Mouse (Mus musculus) limb, embryonic 10.5 days (tissue): ENCODE measurements around the gene Arfgef3. TPM values are rescaled to one million over a fixed set of nuclear protein-coding genes. Genes with fewer than 3 reads are reported as not detected.

Experiments
- DNase-seq: peaks from one replicate; pipeline ENCODE4 v3.0.0-alpha.2; 2017; ENCODE audit warnings: low spot score
- H3K27ac ChIP-seq: fragments of 300-500 bp; sonication (generic); 2 replicates; pipeline ENCODE4 v1.5.1; 2016; ENCODE audit warnings: mild to moderate bottlenecking
- H3K27me3 ChIP-seq: fragments of 300-500 bp; sonication (generic); 2 replicates; pipeline ENCODE4 v1.6.1; 2016; ENCODE audit warnings: low read depth, mild to moderate bottlenecking; ENCODE audit not compliant: poor library complexity, severe bottlenecking
- H3K36me3 ChIP-seq: fragments of 300-500 bp; sonication (generic); 2 replicates; pipeline ENCODE4 v1.6.1; 2016; ENCODE audit warnings: mild to moderate bottlenecking, moderate library complexity
- H3K4me1 ChIP-seq: fragments of 300-500 bp; sonication (generic); 2 replicates; pipeline ENCODE4 v1.6.1; 2016
- H3K4me3 ChIP-seq: fragments of 300-500 bp; sonication (generic); 2 replicates; pipeline ENCODE4 v1.5.1; 2016; ENCODE audit warnings: mild to moderate bottlenecking, moderate library complexity
- H3K9me3 ChIP-seq: fragments of 300-500 bp; sonication (generic); replicated peaks from 2 replicates; pipeline ENCODE4 v1.6.1; 2016; ENCODE audit warnings: mild to moderate bottlenecking
- WGBS: fragments of 180-500 bp; shearing (Covaris S2); methylation state at CpG from one replicate; pipeline ENCODE4 v1.1.7; 2016; 5-methylcytosine and 5-hydroxymethylcytosine counted together
- polyA plus RNA-seq: library from polyadenylated mRNA; unstranded; fragments of >200 nt; fragmentation: Nextera tagmentation; extraction: Ambion mirVana; gene quantifications from 2 replicates; pipeline ENCODE4 v1.2.1, GENCODE M21; 2016

Arfgef3 gene
- polyA plus RNA-seq, result 0.08 and 0.11 TPM in 2 replicates

DNA sequence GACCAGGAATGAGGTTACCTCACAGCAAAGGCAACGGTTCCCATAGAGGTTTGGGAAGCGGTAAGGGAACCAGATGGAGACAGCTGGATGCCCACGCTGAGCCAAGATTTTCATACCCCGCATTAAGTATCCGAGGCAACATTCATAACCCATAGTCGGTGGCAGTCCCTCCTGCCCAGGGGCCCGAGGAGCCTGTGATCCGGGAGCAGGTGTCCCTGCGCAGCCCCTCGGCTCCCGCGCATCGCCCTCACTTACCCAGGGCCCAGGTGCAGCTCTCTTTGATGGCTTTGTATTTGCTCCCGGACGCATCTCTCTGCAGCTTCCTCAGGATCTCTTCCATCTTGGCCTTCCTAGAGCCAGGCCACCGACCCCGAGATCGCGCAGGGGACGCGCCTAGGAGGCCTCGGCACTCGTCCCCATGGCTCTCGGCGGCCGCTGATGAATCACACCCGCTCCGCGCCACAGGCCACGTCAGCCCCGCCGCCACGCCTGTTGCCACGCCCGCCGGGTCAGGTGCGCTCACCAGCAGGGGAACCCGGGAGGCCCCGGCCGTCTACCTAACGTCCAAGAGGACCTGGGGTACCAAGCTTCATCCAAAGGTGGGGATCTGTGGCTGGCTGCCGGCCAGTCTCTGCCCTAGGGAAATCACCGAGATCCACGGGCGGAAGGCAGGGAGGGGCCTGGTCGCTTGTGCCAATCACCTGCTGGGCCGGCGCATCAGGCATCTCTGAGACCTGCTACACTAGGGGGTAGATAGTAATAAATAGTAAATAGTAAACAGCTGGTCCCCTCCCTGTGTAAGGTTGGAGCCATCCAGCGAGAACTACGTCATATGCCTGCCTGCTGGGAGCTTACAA is at the start of gene Arfgef3:
Gene Arfgef3 (minus strand): TSS at position 664 of the 857 bp plus-strand sequence.
- Histone ChIP-seq H3K9me3 (no peaks in the 10 kb centered on the region), H3K27ac (no peak within 1 kb of the TSS), H3K36me3 (no peaks in the 10 kb centered on the region), H3K27me3 (peaks cover 35% of the 10 kb centered on the region), H3K4me1 (peaks cover 11% of the 10 kb centered on the region), H3K4me3 (peak within 1 kb of the TSS; percentile 55)
- peak; percentile 62 for DNase-seq
- WGBS, result 3% methylated on average over 50 of the region's 50 CpGs

- Histone ChIP-seq H3K4me3 (no peak overlapping the region), H3K36me3 (no peaks in the 10 kb centered on the region), H3K9me3 (no peaks in the 10 kb centered on the region)
Measured at GRCm38 (mm10) chr10:18790063-18790462, 46.3 kb upstream of the Arfgef3 start.

DNA sequence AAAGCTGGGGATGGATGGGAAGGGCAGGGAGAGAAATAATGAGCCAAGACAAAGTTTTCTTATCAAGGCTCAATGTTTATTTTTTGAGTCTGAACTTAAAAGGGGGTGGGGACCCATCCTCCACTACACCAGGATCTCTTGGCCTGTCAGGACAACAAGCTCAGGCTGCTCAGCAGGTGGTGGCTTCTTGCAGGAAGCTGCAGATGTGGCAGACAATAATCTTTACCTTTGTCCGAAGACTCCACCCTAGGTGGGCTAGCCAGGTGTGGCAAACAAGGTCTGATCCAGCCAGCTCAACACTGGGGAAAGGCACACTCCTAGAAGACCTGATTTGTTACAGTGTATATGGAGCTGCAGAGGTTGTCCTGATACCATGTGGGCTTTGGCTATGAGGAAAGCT is 44.9 kb upstream of the Arfgef3 start:
- no peaks in the 10 kb centered on the region for H3K27me3 ChIP-seq
- no peaks in the 10 kb centered on the region for H3K4me1 ChIP-seq
- H3K36me3 ChIP-seq, result no peaks in the 10 kb centered on the region
- DNase-seq, result no peak
- no peaks in the 10 kb centered on the region for H3K9me3 ChIP-seq
- H3K4me3 ChIP-seq, result no peak overlapping the region
- WGBS, result 81% methylated on average over 1 of the region's 1 CpGs
- no peak overlapping the region for H3K27ac ChIP-seq

More at GRCm38 (mm10) chr10:18790063-18790462, 46.3 kb upstream of the Arfgef3 start:
- no peak overlapping the region for H3K27ac ChIP-seq
- WGBS, result 92% methylated on average over 4 of the region's 4 CpGs
- no peak for DNase-seq
- no peaks in the 10 kb centered on the region for H3K4me1 ChIP-seq
- H3K27me3 ChIP-seq, result no peaks in the 10 kb centered on the region

GRCm38 (mm10) chr10:18786693-18787092 is 42.9 kb upstream of the Arfgef3 start, which contains the start of gene Gm4922:
TSS of gene Gm4922 (minus strand) at chr10:18786793.
- no peak within 1 kb of the TSS for H3K27ac ChIP-seq
- no peak within 1 kb of the TSS for H3K4me3 ChIP-seq
- 97% methylated on average over 1 of the region's 1 CpGs for WGBS

DNA sequence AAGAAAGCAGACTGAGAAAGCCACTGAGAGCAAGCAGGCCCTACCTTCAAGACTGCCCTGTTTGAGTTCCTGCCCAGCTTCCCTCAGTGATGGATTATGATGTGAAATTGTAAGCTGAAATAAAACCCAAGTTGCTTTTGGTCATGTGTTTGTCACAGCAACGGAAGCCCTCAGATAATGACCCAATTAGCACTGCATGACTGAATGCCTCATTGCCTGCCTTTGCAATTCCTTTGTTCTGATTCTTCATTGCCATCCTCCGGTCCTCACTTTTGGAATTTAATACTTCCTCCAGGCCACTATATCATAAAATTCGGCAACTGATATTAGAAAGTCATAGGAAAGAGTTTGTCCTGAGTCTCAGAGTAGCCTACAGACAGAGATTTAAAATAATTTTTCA is 33.8 kb upstream of the Arfgef3 start:
- H3K27ac ChIP-seq, result no peak overlapping the region
- H3K9me3 ChIP-seq, result no peaks in the 10 kb centered on the region
- H3K36me3 ChIP-seq, result no peaks in the 10 kb centered on the region
- H3K27me3 ChIP-seq, result no peaks in the 10 kb centered on the region
- DNase-seq, result no peak
- WGBS, result 71% methylated on average over 3 of the region's 3 CpGs
- peaks cover 6% of the 10 kb centered on the region; the same call in 1 of the 2 replicates for H3K4me1 ChIP-seq
- H3K4me3 ChIP-seq, result no peak overlapping the region

More at GRCm38 (mm10) chr10:18786693-18787092, 42.9 kb upstream of the Arfgef3 start, which contains the start of gene Gm4922:
- H3K27me3 ChIP-seq, result no peaks in the 10 kb centered on the region
- no peaks in the 10 kb centered on the region for H3K36me3 ChIP-seq
- H3K4me1 ChIP-seq, result no peaks in the 10 kb centered on the region
- no peak for DNase-seq
- no peaks in the 10 kb centered on the region for H3K9me3 ChIP-seq

GRCm38 (mm10) chr10:18772537-18773179 is 28.9 kb upstream of the Arfgef3 start:
- H3K27me3 ChIP-seq, result no peaks in the 10 kb centered on the region
- H3K4me3 ChIP-seq, result no peak overlapping the region
- no peak for DNase-seq
- H3K36me3 ChIP-seq, result no peaks in the 10 kb centered on the region
- H3K4me1 ChIP-seq, result peaks cover 6% of the 10 kb centered on the region; the same call in 1 of the 2 replicates
- H3K9me3 ChIP-seq, result no peaks in the 10 kb centered on the region
- H3K27ac ChIP-seq, result no peak overlapping the region
- WGBS, result 81% methylated on average over 4 of the region's 4 CpGs

- DNase-seq, result no peak
- Histone ChIP-seq H3K4me1 (peaks cover 5% of the 10 kb centered on the region; the same call in 1 of the 2 replicates), H3K27me3 (no peaks in the 10 kb centered on the region), H3K9me3 (no peaks in the 10 kb centered on the region), H3K36me3 (no peaks in the 10 kb centered on the region), H3K4me3 (no peak overlapping the region), H3K27ac (no peak overlapping the region)
- WGBS, result 53% methylated on average over 5 of the region's 5 CpGs
Measured at GRCm38 (mm10) chr10:18769909-18770308, 26.2 kb upstream of the Arfgef3 start.

DNA sequence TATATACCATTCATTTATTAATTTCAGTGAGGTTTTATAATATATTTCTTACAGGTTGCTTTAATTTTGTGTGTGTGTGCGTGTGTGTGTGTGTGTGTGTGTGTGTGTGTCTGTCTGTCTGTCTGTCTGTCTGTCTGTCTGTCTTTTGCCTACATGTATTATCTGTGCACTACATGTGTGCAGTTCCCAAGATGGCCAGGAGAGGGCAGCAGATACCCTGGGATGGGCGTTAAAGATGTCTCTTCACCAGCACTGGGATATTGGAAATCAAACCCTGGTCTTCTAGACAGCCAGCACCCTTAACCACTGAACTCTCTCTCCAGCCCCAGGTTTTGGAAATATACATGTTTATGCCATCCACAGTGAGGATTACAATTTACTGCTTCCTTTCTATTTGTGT is 16.5 kb upstream of the Arfgef3 start:
- H3K27ac ChIP-seq, result no peak overlapping the region
- peak; percentile 77 for DNase-seq
- no peaks in the 10 kb centered on the region for H3K4me1 ChIP-seq
- H3K4me3 ChIP-seq, result no peak overlapping the region
- H3K9me3 ChIP-seq, result no peaks in the 10 kb centered on the region; the same call in 1 of the 2 replicates
- 46% methylated on average over 2 of the region's 2 CpGs for WGBS
- no peaks in the 10 kb centered on the region for H3K36me3 ChIP-seq
- H3K27me3 ChIP-seq, result no peaks in the 10 kb centered on the region

DNA sequence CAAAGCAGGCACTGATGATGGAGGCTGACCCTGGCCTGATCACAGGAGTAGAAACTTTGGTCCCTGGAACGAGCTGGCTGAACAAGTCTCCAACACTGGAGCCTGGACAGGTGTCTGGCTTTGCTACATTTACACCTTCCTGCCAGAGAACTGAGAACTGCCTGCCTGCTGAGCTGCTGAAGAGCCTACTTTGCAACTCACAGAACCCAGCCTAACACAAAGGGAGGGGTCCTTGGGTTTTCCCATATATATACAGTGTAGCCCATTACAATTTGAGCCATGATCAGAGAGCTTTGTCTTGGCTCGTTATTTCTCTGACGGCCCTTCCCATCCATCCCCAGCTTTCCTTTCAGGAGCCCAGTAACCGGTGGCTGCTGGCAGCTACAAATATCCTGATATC is 6.3 kb upstream of the Arfgef3 start:
- Histone ChIP-seq H3K27ac (no peak overlapping the region), H3K27me3 (peaks cover 4% of the 10 kb centered on the region), H3K36me3 (no peaks in the 10 kb centered on the region), H3K4me1 (no peaks in the 10 kb centered on the region), H3K9me3 (no peaks in the 10 kb centered on the region), H3K4me3 (no peak overlapping the region)
- no peak for DNase-seq
- WGBS, result 76% methylated on average over 4 of the region's 4 CpGs

DNA sequence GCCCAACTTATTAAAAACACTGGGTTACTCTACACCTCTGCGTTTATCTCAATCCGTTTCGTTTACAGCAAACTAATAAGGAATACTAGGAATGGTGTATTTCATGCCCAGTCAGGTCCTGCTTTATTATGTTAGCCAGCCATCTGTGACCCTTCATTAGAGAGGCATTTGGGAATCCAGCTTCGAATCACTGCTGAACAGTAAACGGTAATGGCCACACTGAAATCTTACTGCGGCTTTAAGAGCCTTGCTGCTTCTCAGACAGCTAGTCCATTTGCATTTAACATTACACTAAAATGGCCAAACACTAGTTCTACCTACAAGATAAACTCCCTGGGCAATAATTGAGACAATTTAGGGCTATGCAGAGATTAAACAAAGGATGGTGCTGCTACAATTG is 1.7 kb downstream of the Arfgef3 start:
- no peak overlapping the region for H3K4me3 ChIP-seq
- WGBS, result 80% methylated on average over 6 of the region's 6 CpGs
- peaks cover 11% of the 10 kb centered on the region for H3K4me1 ChIP-seq
- no peaks in the 10 kb centered on the region for H3K36me3 ChIP-seq
- no peak overlapping the region for H3K27ac ChIP-seq
- no peak for DNase-seq
- peaks cover 35% of the 10 kb centered on the region for H3K27me3 ChIP-seq
- no peaks in the 10 kb centered on the region for H3K9me3 ChIP-seq

DNA sequence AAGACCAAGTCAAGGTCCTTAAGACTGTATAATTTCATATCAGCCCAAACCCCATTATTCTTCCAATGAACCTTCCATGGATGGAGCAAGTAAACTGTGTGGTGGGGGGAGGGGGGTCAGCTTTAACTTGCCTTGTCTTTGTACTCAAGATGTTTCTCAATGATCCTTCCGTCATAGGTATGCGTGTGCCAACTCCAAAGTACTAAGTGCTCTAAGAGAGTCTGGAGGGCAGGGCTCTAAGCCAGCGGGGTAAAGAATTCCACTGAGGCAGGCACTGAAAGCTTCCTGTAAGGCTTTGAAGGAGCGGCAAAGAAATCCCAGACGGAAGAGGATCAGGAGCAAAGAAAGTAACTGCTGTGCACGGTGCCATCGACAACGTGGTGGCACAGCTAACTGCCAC is 2.7 kb downstream of the Arfgef3 start:
- Histone ChIP-seq H3K9me3 (no peaks in the 10 kb centered on the region), H3K27ac (no peak overlapping the region), H3K4me1 (peaks cover 11% of the 10 kb centered on the region), H3K27me3 (peaks cover 35% of the 10 kb centered on the region), H3K36me3 (no peaks in the 10 kb centered on the region), H3K4me3 (no peak overlapping the region)
- DNase-seq, result no peak
- 89% methylated on average over 8 of the region's 8 CpGs for WGBS

GRCm38 (mm10) chr10:18728548-18728947 is 15.2 kb downstream of the Arfgef3 start:
- Histone ChIP-seq H3K36me3 (no peaks in the 10 kb centered on the region), H3K9me3 (no peaks in the 10 kb centered on the region), H3K27me3 (no peaks in the 10 kb centered on the region), H3K27ac (no peak overlapping the region), H3K4me3 (no peak overlapping the region), H3K4me1 (no peaks in the 10 kb centered on the region)
- WGBS, result 90% methylated on average over 1 of the region's 1 CpGs
- DNase-seq, result no peak

- no peak overlapping the region for H3K27ac ChIP-seq
- no peak overlapping the region for H3K4me3 ChIP-seq
- 90% methylated on average over 4 of the region's 4 CpGs for WGBS
- H3K4me1 ChIP-seq, result peaks cover 3% of the 10 kb centered on the region; the same call in 1 of the 2 replicates
- H3K36me3 ChIP-seq, result no peaks in the 10 kb centered on the region
- H3K9me3 ChIP-seq, result no peaks in the 10 kb centered on the region
- no peak for DNase-seq
- H3K27me3 ChIP-seq, result no peaks in the 10 kb centered on the region
Measured at GRCm38 (mm10) chr10:18711436-18711835, 32.3 kb downstream of the Arfgef3 start.
